Mouse (Mus musculus): ENCODE measurements around the gene Tox3.

DNA sequence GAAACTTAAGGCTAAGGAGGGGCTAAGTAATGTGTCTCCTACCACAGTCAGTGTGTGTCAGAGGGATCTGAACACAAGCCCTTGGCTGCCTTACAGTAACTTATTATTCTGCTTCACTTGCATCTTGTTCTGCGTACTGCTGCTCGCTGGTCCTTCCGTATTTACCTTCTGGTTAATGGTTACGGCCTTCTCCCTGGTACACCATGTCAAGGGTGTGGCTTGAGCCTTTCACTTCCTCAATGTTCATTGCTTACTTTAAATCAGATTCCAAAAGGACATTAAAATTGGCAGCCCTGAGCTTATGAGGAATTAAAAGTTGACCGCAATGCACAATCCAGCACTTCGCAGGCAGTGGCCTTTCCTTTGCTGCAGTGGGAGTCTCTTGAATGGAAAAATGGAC, 30.9 kb upstream of the Tox3 start:
- TF ChIP-seq POLR2A (IDR thresholded peaks at IDR 0.05; ENCODE audit: borderline replicate concordance, low read depth, low read length) (no peak), CTCF (IDR thresholded peaks at IDR 0.05; ENCODE audit: low read depth, low read length) (no peak)
